ENCODE assay signal across 8 mouse cellular contexts in genomic region chr4:133752449-133753374, GRCm38 (mm10). TPM values are rescaled to one million over a fixed set of nuclear protein-coding genes. Genes with fewer than 3 reads are reported as not detected.
DNase-seq lines count a peak whose midpoint lies in the region; ATAC-seq and TF ChIP-seq lines count a peak whose summit lies in the region.

No protein-coding gene starts in this region.

- H3K27ac ChIP-seq in brown adipose tissue, adult 24 weeks (replicated peaks; ENCODE audit: low read depth, low read length) = peak overlapping the region; percentile 67
- H3K27ac ChIP-seq in forebrain, postnatal 0 days (ENCODE audit: low read depth, low read length) = peak overlapping the region; percentile 99
- peak overlapping the region; percentile 98 for H3K27ac ChIP-seq in hindbrain, postnatal 0 days
- H3K27ac ChIP-seq in limb, embryonic 12.5 days = peak overlapping the region; percentile 100
- H3K27ac ChIP-seq in stomach, embryonic 15.5 days = peak overlapping the region; percentile 100

- peak overlapping the region; percentile 90 for H3K4me3 ChIP-seq in brown adipose tissue, adult 24 weeks (ENCODE audit: insufficient read depth, low read depth, low read length)
- peak overlapping the region; percentile 98 for H3K4me3 ChIP-seq in forebrain, postnatal 0 days (ENCODE audit: low read depth, low read length)
- H3K4me3 ChIP-seq in hindbrain, postnatal 0 days (ENCODE audit: low read length) = peak overlapping the region; percentile 100
- H3K4me3 ChIP-seq in limb, embryonic 12.5 days (replicated peaks) = peak overlapping the region; percentile 100
- peak overlapping the region; percentile 98 for H3K4me3 ChIP-seq in stomach, embryonic 15.5 days (replicated peaks)

- H3K36me3 ChIP-seq in forebrain, postnatal 0 days (ENCODE audit: insufficient read depth) = no peaks in the 10 kb centered on the region
- H3K36me3 ChIP-seq in hindbrain, postnatal 0 days (ENCODE audit: insufficient read depth, low read length) = no peaks in the 10 kb centered on the region
- H3K36me3 ChIP-seq in limb, embryonic 12.5 days = peaks cover 20% of the 10 kb centered on the region
- H3K36me3 ChIP-seq in stomach, embryonic 15.5 days = peaks cover 4% of the 10 kb centered on the region; the same call in 1 of the 2 replicates

- H3K4me2 ChIP-seq in forebrain, postnatal 0 days (ENCODE audit: low read depth) = peak overlapping the region; percentile 94
- peak overlapping the region; percentile 90 for H3K4me2 ChIP-seq in hindbrain, postnatal 0 days (ENCODE audit: low read depth, low read length)
- peak overlapping the region; percentile 91 for H3K4me2 ChIP-seq in limb, embryonic 12.5 days
- peak overlapping the region; percentile 82 for H3K4me2 ChIP-seq in stomach, embryonic 15.5 days

- no peaks in the 10 kb centered on the region for H3K9me3 ChIP-seq in forebrain, postnatal 0 days (ENCODE audit: low read length)
- H3K9me3 ChIP-seq in hindbrain, postnatal 0 days (ENCODE audit: low read length) = no peaks in the 10 kb centered on the region
- H3K9me3 ChIP-seq in limb, embryonic 12.5 days = 0 out of 2 replicates have a peak, but pooled peaks cover 6% of the 10 kb centered on the region
- H3K9me3 ChIP-seq in stomach, embryonic 15.5 days = no peaks in the 10 kb centered on the region

- no peak for ATAC-seq in forebrain, postnatal 0 days
- ATAC-seq in hindbrain, postnatal 0 days = no peak
- no peak for ATAC-seq in limb, embryonic 12.5 days (ENCODE audit: insufficient number of reproducible peaks, insufficient read depth, low FRiP score, low TSS enrichment, low read depth)
- no peak for ATAC-seq in stomach, embryonic 15.5 days (ENCODE audit: insufficient read depth, low FRiP score, low read depth)

- peak; percentile 96 for DNase-seq in heart, adult 11 months
- DNase-seq in heart, adult 8-10 months (ENCODE audit: low spot score) = no peak
- DNase-seq in forebrain, postnatal 0 days = peak; percentile 51
- peak; percentile 57 for DNase-seq in hindbrain, postnatal 0 days (ENCODE audit: low spot score)
- peak; percentile 64 to 68 for DNase-seq in natural killer cell, adult 2 months (ENCODE audit: low spot score in 2 of 2)

- peaks cover 9% of the 10 kb centered on the region; the same call in 1 of the 2 replicates for H3K4me1 ChIP-seq in brown adipose tissue, adult 24 weeks (ENCODE audit: control insufficient read depth, insufficient read depth, insufficient read length, low read length)
- H3K4me1 ChIP-seq in forebrain, postnatal 0 days (ENCODE audit: insufficient read depth) = peaks cover 44% of the 10 kb centered on the region
- H3K4me1 ChIP-seq in hindbrain, postnatal 0 days (ENCODE audit: insufficient read depth, low read length) = peaks cover 26% of the 10 kb centered on the region
- peaks cover 46% of the 10 kb centered on the region for H3K4me1 ChIP-seq in limb, embryonic 12.5 days (replicated peaks)
- H3K4me1 ChIP-seq in stomach, embryonic 15.5 days = peaks cover 45% of the 10 kb centered on the region

- no peaks in the 10 kb centered on the region for H3K27me3 ChIP-seq in forebrain, postnatal 0 days (ENCODE audit: insufficient read depth, low read length)
- H3K27me3 ChIP-seq in hindbrain, postnatal 0 days (ENCODE audit: insufficient read depth, low read length) = no peaks in the 10 kb centered on the region
- H3K27me3 ChIP-seq in limb, embryonic 12.5 days = no peaks in the 10 kb centered on the region
- no peaks in the 10 kb centered on the region for H3K27me3 ChIP-seq in stomach, embryonic 15.5 days (replicated peaks)

- WGBS in forebrain, postnatal 0 days = under 1% methylated on average over 63 of the region's 121 CpGs
- under 1% methylated on average over 61 of the region's 121 CpGs for whole genome bisulfite sequencing in hindbrain, postnatal 0 days
- WGBS in limb, embryonic 12.5 days = 0% methylated on average over 96 of the region's 121 CpGs
- 0% methylated on average over 115 of the region's 121 CpGs for WGBS in stomach, embryonic 15.5 days

- H3K9ac ChIP-seq in forebrain, postnatal 0 days = peak overlapping the region; percentile 100
- H3K9ac ChIP-seq in hindbrain, postnatal 0 days (replicated peaks; ENCODE audit: low read length) = peak overlapping the region; percentile 100
- peak overlapping the region; percentile 100 for H3K9ac ChIP-seq in limb, embryonic 12.5 days (replicated peaks)
- peak overlapping the region; percentile 100 for H3K9ac ChIP-seq in stomach, embryonic 15.5 days

- no peak; the same call in 1 of the 2 replicates for TF ChIP-seq CTCF in forebrain, postnatal 0 days (IDR thresholded peaks at IDR 0.05; ENCODE audit: low read depth)
- no peak for TF ChIP-seq CTCF in hindbrain, postnatal 0 days (IDR thresholded peaks at IDR 0.05; ENCODE audit: low read depth)

RNA-seq across cellular contexts. Expression of gene Arid1a, which starts 3.9 kb away (rescaled TPM):
- total RNA-seq in heart, adult 8-10 months (2022) = 10 to 100 TPM; 35.4 to 40.0 (median 37.0) TPM
- 13.5 and 18.7 TPM in 2 replicates for polyA plus RNA-seq in brown adipose tissue, adult 24 weeks (2012; ENCODE audit: insufficient read depth, insufficient read length, missing spikeins)
- 36.2 and 51.0 TPM in 2 replicates for total RNA-seq in forebrain, postnatal 0 days (2014; rRNA removed)
- 12.7 and 19.3 TPM in 2 replicates for polyA plus RNA-seq in forebrain, postnatal 0 days (2015; fragmentation: Nextera tagmentation; extraction: Ambion mirVana)
- total RNA-seq in hindbrain, postnatal 0 days (2014; rRNA removed) = 54.1 and 59.1 TPM in 2 replicates
- 17.6 and 17.7 TPM in 2 replicates for polyA plus RNA-seq in hindbrain, postnatal 0 days (2015; fragmentation: Nextera tagmentation; extraction: Ambion mirVana)
- polyA plus RNA-seq in limb, embryonic 12.5 days (2016; fragmentation: Nextera tagmentation; extraction: Ambion mirVana) = 39.6 and 41.6 TPM in 2 replicates
- 27.0 and 29.2 TPM in 2 replicates for polyA plus RNA-seq in stomach, embryonic 15.5 days (2015; fragmentation: Nextera tagmentation; extraction: Ambion mirVana)
